Mouse (Mus musculus) lung, postnatal 0 days (tissue): ENCODE measurements around the gene Mical3.

Experiments used
- CTCF ChIP-seq: IDR thresholded peaks from 2 replicates; pipeline ENCODE4 v1.5.1; 2016; ENCODE audit warnings: antibody characterized with exemption, mild to moderate bottlenecking
- EP300 ChIP-seq: IDR thresholded peaks from 2 replicates; pipeline ENCODE4 v1.6.1; 2016; ENCODE audit warnings: antibody characterized with exemption, mild to moderate bottlenecking, control low read depth

- no peak for TF ChIP-seq CTCF
- no peak for TF ChIP-seq EP300
Observed at GRCm38 (mm10) chr6:121073312-121073711, 57.5 kb downstream of the Mical3 start.
